Mouse (Mus musculus): ENCODE measurements at regions not wholly inside any gene's neighbourhood (a gene's known extent, or its start where the extent isn't known, plus 50 kb on each side); places are given as distances from the start of the nearest gene placed in this dataset.

DNA sequence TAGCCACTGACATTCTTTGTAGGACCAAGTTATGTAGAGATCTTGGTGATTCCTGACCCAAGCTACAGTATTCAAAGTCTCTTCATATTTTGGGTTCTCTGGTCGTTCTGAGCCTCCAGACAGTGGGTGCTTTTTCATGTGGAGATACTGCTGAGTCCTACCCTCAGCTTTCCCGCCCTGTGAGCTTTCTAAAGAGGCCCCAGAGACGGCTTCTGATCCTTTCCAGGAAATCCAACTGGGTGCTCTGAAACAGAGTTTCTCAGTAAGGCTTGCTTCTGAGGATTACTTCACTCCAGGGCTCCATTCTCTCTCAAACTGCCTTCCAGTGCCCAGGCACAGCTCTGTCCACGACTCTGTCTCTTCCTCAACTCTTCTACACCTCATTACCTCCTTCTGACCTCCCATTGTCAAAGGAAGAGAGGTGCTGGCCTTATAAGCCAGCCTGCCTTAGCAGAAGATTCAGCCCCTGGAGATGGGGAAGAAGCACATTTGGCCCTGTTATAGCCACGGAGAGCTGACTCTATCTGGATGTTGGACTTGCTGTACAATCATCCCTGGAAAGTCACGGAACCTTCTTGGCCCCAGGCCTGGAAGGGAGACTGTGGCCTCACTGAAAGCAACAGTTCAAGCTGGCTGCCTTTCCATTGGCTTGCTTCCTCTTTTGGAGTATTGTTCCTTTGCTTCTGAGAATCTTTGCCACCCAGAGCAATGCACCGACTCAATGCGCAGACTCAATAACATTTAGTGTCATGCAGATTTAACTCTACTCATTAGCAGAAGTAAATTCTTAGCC is 1306.9 kb upstream of the A1bg start:
- no peaks in the 10 kb centered on the region for H3K9me3 ChIP-seq
- no peak overlapping the region for H3K9ac ChIP-seq

DNA sequence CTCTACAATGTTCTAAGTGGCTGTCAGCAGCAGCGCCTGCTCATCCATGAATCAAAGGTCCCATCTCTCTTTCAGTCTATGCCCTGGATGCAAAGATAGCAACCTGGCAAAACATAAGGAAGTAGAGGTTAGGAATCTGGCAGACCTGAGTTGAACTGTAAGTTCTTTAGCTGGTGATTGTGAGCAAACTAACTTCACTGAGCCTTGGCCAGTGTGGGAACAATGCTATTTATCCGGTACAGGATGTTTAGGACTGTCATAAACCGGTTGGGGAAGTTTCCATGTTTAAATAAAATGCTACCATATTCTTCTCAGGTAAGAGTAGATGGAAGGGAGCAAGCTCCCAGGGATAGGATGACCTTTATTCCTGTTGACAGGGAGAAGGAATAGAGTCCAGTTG is 1306.2 kb upstream of the A1bg start:
- Histone ChIP-seq H3K27ac (no peak overlapping the region), H3K9me3 (no peaks in the 10 kb centered on the region), H3K9ac (no peak overlapping the region), H3K36me3 (replicated peaks) (no peaks in the 10 kb centered on the region), H3K4me2 (no peak overlapping the region), H3K4me3 (no peak overlapping the region), H3K4me1 (no peaks in the 10 kb centered on the region), H3K27me3 (replicated peaks) (no peaks in the 10 kb centered on the region)
- WGBS = 96% methylated on average over 3 of the region's 3 CpGs
- no peak for ATAC-seq (replicated peaks)

More for the DNA sequence above, 1306.9 kb upstream of the A1bg start:
- Histone ChIP-seq H3K4me2 (no peak overlapping the region), H3K36me3 (replicated peaks) (no peaks in the 10 kb centered on the region), H3K27me3 (replicated peaks) (no peaks in the 10 kb centered on the region), H3K27ac (no peak overlapping the region), H3K4me3 (no peak overlapping the region), H3K4me1 (no peaks in the 10 kb centered on the region)
- no peak for ATAC-seq (replicated peaks)
- WGBS = 79% methylated on average over 8 of the region's 8 CpGs

DNA sequence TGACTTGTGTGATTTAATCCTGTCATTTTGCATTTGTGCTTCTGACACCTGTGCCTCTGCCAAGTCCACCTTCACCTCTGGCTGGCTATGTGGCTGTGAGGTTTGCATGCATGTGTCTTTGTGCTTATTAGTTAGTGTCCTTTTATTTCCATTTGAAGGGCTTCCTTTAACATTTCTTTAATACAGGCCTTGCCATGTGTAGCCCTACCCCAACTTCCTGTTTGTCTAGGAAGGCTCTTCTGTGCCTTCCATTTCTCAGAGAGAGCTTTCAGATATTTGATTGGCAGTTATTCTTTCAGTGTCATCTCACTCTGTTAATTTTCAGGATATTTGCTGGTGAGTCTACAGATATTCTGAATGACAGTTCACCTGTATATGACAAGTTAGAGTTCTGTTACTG is 1302.0 kb upstream of the A1bg start:
- no peak overlapping the region for H3K4me3 ChIP-seq
- no peaks in the 10 kb centered on the region for H3K27me3 ChIP-seq (replicated peaks)
- no peaks in the 10 kb centered on the region for H3K4me1 ChIP-seq
- no peaks in the 10 kb centered on the region for H3K9me3 ChIP-seq
- H3K4me2 ChIP-seq = no peak overlapping the region
- no peak overlapping the region for H3K9ac ChIP-seq
- no peaks in the 10 kb centered on the region for H3K36me3 ChIP-seq (replicated peaks)
- no peak overlapping the region for H3K27ac ChIP-seq
- ATAC-seq (replicated peaks) = no peak

DNA sequence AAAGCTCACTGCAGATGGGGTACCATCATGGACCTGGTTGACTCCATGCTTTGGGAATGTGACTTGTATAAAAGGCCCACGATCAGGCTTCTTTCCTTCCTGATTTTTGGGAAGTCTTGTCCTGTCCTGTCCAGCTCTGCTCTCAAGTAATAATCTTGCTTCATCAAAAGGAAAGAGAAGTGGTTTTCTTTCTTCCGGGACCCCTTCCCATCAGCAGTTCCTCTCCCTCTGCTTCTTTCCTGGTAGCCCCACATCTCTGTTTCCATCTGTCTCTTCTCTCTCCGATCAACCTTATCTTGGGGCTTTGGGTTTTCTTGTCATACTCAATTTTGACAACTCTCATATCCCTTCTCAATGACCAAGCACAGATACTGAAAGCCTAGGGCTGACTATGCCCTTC is 1301.4 kb upstream of the A1bg start:
- H3K4me3 ChIP-seq = no peak overlapping the region

DNA sequence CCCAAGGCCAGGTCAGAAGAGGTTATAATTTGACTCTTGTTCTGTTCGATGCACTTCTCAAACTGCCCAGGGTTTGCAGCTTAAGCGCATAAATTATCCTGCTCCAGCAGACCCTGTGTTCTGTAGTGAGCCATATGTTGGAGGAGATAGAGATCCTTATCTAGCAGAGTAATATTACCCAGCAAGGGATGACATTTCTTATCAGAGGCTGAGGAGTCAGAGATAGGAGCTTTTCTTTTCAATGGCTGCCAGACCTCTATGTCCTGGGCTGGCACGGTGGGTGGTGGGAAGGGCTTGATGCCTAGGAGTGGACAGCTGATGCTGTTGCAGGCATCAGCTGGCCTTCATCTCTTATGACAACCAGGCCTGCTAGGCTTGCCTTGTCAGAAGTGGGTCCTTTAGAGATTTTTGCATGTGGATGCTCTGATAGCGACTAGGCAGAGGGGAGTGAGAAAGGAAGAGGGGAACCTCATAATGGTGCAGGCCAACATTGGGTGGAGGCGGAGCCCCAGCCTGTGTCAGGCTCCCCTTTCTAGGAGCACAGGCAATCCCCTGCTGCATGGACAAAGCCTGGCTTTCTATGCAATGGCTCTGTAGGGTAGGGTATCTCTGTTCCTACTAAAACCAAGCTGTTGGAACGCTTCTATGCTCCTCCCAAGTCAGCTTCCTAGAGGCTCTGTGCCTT is 1300.5 kb upstream of the A1bg start:
- Histone ChIP-seq H3K9ac (no peak overlapping the region), H3K27ac (no peak overlapping the region), H3K36me3 (replicated peaks) (no peaks in the 10 kb centered on the region), H3K27me3 (replicated peaks) (no peaks in the 10 kb centered on the region), H3K4me1 (no peaks in the 10 kb centered on the region), H3K4me2 (no peak overlapping the region), H3K9me3 (no peaks in the 10 kb centered on the region), H3K4me3 (no peak overlapping the region)
- ATAC-seq (replicated peaks) = peak; percentile 50; the same call in 1 of the 2 replicates
- WGBS = 78% methylated on average over 6 of the region's 6 CpGs

More for the DNA sequence above, 1301.4 kb upstream of the A1bg start:
- Histone ChIP-seq H3K9ac (no peak overlapping the region), H3K27me3 (replicated peaks) (no peaks in the 10 kb centered on the region), H3K4me1 (no peaks in the 10 kb centered on the region), H3K9me3 (no peaks in the 10 kb centered on the region), H3K27ac (no peak overlapping the region), H3K4me2 (no peak overlapping the region), H3K36me3 (replicated peaks) (no peaks in the 10 kb centered on the region)
- ATAC-seq (replicated peaks) = no peak
- WGBS = 94% methylated on average over 3 of the region's 3 CpGs

DNA sequence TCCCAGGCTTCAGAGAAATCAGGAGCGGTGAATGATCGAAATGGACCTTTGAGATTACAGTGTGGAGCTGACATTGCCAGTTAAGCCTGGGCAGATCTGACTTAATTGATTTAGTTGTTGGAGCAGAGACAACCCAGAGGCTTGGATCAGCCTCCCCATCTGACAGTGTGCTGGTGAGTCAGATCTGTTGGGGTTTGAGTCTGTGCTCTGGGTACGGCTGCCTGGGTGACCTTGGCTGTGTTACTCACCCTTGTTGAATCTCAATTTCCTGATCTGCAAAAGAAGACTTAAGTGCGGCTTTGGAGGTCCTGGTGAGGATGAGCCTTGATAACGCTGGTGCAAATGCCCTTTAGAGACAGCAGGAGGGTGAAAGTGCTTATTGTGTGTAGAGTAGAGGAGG is 1299.9 kb upstream of the A1bg start:
- no peaks in the 10 kb centered on the region for H3K27me3 ChIP-seq (replicated peaks)
- 84% methylated on average over 5 of the region's 5 CpGs for WGBS
- ATAC-seq (replicated peaks) = no peak
- no peak overlapping the region for H3K4me2 ChIP-seq
- no peaks in the 10 kb centered on the region for H3K4me1 ChIP-seq
- H3K36me3 ChIP-seq (replicated peaks) = no peaks in the 10 kb centered on the region
- no peak overlapping the region for H3K27ac ChIP-seq
- no peaks in the 10 kb centered on the region for H3K9me3 ChIP-seq
- no peak overlapping the region for H3K9ac ChIP-seq
- H3K4me3 ChIP-seq = no peak overlapping the region

DNA sequence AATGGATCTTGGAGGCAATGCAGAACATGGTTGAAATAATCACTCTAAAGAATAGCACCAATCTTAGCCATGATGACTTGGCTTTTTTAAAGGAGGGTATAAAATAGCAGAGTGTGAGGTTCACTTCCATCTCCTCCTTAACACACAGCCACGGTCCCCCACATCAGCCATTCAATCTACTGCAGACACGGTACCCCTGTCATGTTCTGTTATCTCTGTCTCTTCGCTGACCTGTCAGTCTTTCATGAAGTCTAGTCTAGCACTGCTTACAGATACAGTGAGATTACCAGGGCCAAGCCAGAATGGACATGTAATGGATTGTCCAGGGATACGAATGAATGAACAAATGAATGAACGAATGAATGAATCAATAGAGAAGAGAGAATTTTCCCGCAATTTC is 1299.4 kb upstream of the A1bg start:
- H3K9me3 ChIP-seq = no peaks in the 10 kb centered on the region
- H3K4me2 ChIP-seq = no peak overlapping the region
- no peak overlapping the region for H3K9ac ChIP-seq
- H3K36me3 ChIP-seq (replicated peaks) = no peaks in the 10 kb centered on the region
- H3K27me3 ChIP-seq (replicated peaks) = no peaks in the 10 kb centered on the region
- no peaks in the 10 kb centered on the region for H3K4me1 ChIP-seq
- no peak overlapping the region for H3K4me3 ChIP-seq
- 92% methylated on average over 6 of the region's 6 CpGs for WGBS
- no peak for ATAC-seq (replicated peaks)
- no peak overlapping the region for H3K27ac ChIP-seq

DNA sequence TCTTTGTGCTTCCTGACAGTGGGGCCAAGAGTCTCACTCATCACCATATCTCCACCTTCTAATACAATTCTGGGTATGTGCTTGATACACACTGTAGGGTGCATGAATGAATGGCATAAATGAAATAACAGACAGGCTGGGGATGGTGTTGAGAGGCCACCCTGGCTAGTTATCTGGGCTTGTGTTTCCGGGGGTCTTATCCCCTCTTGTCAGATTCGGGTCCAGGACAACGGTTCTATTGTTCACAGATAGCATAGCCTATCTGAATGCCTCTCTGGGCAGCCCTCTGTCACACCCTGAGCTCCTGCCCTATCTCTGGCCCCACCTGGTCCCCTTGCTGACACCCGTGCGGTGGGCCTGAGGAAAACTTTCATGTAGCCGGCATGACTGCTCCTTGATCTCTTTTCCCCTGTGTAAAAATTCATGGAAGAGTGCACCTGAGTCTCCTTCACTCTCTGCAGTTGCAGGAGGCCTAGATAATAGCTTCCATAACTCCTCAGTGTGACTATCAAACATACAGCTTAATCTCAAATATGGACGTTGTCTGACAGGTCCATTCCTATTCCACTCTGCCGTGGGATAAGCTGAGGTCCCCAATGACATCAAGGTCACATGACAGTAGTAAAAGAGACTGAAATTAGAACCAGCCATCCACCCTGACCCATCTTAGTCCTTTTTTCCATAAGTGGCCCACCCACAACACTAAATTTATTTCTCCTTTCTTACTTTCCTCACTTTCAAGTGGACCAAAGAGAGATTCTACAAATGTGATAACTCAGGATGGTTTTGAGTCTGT is 1298.4 kb upstream of the A1bg start:
- Histone ChIP-seq H3K27ac (no peak overlapping the region), H3K4me2 (no peak overlapping the region), H3K4me3 (no peak overlapping the region), H3K36me3 (replicated peaks) (no peaks in the 10 kb centered on the region), H3K4me1 (no peaks in the 10 kb centered on the region; the same call in 1 of the 2 replicates), H3K27me3 (replicated peaks) (no peaks in the 10 kb centered on the region), H3K9me3 (no peaks in the 10 kb centered on the region), H3K9ac (no peak overlapping the region)
- 68% methylated on average over 8 of the region's 8 CpGs for WGBS
- ATAC-seq (replicated peaks) = no peak

DNA sequence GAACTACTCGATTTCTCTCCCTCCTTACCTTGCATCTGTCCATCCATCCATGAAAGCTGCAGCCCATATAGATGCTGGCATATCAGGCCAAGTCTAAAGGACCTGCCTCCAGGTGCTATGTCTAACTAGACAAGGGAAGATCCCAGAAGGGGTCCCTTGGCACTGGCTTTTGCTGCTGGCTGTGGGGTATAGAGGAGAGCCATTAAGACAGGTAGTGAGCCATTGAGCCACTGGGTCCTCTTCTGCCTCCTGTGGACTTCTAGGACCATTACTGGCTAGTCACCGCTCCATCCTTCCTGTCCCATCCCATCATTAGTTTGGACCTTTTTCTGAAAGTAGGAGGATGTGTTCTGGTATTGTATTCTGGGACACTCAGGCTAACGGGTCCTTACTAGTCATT is 1297.8 kb upstream of the A1bg start:
- Histone ChIP-seq H3K9me3 (no peaks in the 10 kb centered on the region), H3K4me1 (no peaks in the 10 kb centered on the region; the same call in 1 of the 2 replicates), H3K4me2 (no peak overlapping the region), H3K9ac (no peak overlapping the region), H3K36me3 (replicated peaks) (no peaks in the 10 kb centered on the region), H3K27ac (no peak overlapping the region), H3K27me3 (replicated peaks) (no peaks in the 10 kb centered on the region), H3K4me3 (no peak overlapping the region)
- ATAC-seq (replicated peaks) = no peak
- WGBS = 87% methylated on average over 3 of the region's 3 CpGs

DNA sequence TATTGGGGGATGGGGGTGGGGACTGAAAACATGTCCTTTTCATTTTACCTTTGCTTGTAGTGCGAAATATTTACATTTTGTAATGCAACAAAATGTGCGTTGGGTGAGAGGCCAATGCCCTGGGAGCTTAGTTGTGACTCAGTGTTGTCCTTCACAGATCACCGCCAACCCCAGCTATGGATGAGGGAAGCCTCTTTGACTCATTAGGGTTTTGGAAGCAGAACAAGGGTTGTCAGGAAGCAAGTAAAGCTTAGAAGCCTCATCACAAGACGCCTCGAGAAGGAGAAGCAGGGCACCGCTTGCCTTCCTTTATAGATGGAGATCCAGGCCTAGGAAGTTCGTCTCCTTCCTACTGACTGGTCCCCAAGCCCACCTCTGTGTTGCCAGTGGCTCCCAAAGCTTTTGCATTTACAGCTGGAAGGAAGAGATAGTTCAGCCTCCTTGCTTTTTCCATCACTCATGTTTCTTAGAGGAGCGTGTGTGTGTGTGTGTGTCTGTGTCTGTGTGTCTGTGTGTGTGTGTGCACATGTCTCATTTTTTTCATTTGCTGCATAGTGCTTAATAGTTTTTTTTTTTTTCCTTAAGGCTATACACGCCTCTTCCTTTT is 1297.2 kb upstream of the A1bg start:
- Histone ChIP-seq H3K4me2 (no peak overlapping the region), H3K4me1 (no peaks in the 10 kb centered on the region; the same call in 1 of the 2 replicates), H3K36me3 (replicated peaks) (no peaks in the 10 kb centered on the region), H3K9me3 (no peaks in the 10 kb centered on the region), H3K9ac (no peak overlapping the region), H3K27ac (no peak overlapping the region), H3K27me3 (replicated peaks) (no peaks in the 10 kb centered on the region), H3K4me3 (no peak overlapping the region)
- no peak for ATAC-seq (replicated peaks)
- 99% methylated on average over 9 of the region's 9 CpGs for WGBS

DNA sequence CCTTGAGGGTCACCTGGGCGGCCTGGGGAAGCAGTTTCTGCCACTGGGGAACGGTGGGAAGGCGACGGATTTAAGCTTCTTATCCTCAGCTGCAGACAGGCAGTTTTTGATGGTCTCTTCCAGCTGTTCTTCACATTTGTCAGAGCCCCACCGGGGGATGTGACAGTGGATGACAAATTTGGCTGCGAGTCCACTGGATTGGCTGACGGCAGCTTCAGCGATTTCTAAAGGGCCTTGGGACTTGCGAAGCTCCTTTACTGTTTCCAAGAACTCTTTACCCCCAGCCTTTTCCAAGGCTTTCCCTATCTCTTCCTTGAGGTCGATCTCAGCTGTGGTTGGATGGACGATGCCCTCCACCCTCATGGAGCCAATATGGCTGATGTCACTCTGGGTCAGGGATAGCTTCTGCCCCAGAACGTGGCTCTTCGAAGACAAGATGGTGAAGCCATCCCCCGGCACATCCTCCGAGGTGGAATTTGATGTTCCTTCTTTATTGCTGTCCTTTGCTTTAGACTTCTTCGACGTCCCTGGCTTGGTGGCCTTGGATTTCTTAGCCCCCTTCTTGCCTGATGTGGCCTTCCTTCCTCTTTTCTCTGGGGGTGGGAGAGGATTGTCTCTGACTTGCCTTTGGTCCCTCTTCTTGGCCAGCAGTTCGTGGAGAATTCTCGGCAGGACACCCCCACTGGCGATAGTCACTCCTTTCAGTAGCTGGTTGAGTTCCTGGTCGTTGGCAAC is 1295.7 kb upstream of the A1bg start:
- no peaks in the 10 kb centered on the region for H3K36me3 ChIP-seq (replicated peaks)
- no peaks in the 10 kb centered on the region for H3K9me3 ChIP-seq
- no peak for ATAC-seq (replicated peaks)
- H3K27me3 ChIP-seq (replicated peaks) = no peaks in the 10 kb centered on the region; the same call in 1 of the 2 replicates
- H3K4me2 ChIP-seq = no peak overlapping the region
- no peak overlapping the region for H3K4me3 ChIP-seq
- 92% methylated on average over 21 of the region's 21 CpGs for whole genome bisulfite sequencing
- H3K9ac ChIP-seq = no peak overlapping the region
- H3K27ac ChIP-seq = no peak overlapping the region
- no peaks in the 10 kb centered on the region; the same call in 1 of the 2 replicates for H3K4me1 ChIP-seq
